7 mouse cellular contexts compared by ENCODE assay signal in the genomic region with DNA sequence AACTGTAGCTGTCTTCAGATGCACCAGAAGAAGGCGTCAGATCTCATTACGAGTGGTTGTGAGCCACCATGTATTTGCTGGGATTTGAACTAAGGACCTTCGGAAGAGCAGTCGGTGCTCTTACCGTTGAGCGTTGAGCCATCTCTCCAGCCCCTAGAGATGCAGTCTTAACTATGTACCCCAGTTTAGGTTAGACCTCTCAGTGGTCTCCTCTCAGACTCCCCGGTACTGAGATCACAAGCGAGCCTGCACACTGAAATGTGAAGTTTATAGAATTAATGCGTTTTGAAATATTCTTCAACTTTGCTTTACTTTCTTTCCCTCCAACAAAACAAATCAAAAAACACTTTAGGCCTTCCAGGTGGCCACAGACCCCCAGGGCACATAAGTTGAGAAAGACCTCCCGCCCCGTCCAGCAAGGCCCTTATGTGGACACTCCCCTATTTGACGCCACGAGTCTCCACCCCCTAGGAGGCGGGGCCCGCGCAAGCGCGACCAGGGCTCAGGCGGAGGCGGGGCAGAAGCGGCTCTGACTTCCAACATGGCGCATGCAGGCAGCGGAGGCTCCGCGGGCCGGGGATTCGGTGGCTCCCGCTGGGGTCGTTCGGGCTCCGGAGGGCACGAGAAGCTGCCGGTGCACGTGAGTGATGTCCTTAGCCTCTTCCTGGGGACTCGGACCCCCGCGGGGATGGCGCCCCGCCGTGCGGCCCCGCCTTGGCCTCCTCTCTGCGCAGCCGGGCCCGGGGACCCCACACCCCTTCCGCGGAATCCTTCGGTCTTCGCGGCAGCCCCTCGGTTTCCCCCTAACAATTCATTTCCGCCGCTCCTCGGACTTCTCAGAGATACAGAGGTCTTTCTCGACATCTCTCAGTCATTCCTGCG. TPM values are rescaled to one million over a fixed set of nuclear protein-coding genes. Genes with fewer than 3 reads are reported as not detected.
A peak's percentile ranks its signal among the peaks of the same experiment; 100 is the strongest.
DNase-seq lines count a peak whose midpoint lies in the region; ATAC-seq and TF ChIP-seq lines count a peak whose summit lies in the region.

A gene (plus strand): TSS at position 517 of the 882 bp plus-strand sequence.

- no peaks in the 10 kb centered on the region for H3K9me3 ChIP-seq in embryonic facial prominence, embryonic 13.5 days
- peaks cover 4% of the 10 kb centered on the region; the same call in 1 of the 2 replicates for H3K9me3 ChIP-seq in limb, embryonic 12.5 days
- H3K9me3 ChIP-seq in midbrain, embryonic 15.5 days = no peaks in the 10 kb centered on the region

- peak; percentile 98 for DNase-seq in adrenal gland, postnatal 36 days
- DNase-seq in heart, adult 18-20 months = peak; percentile 96 to 99
- DNase-seq in kidney, adult 2 months = peak; percentile 97
- DNase-seq in spleen, adult 2 months (ENCODE audit: low read depth in 1 of 2, low spot score in 2 of 2) = peak; percentile 79 to 94

- WGBS in embryonic facial prominence, embryonic 13.5 days = 15% methylated on average over 53 of the region's 56 CpGs
- WGBS in kidney, adult 2 months = 14% methylated on average over 55 of the region's 56 CpGs
- WGBS in limb, embryonic 12.5 days = 14% methylated on average over 56 of the region's 56 CpGs
- 15% methylated on average over 52 of the region's 56 CpGs for WGBS in midbrain, embryonic 15.5 days
- WGBS in spleen, adult 2 months = 15% methylated on average over 56 of the region's 56 CpGs

- peak within 1 kb of the TSS; percentile 96 for H3K4me3 ChIP-seq in embryonic facial prominence, embryonic 13.5 days
- peak within 1 kb of the TSS; percentile 99 for H3K4me3 ChIP-seq in kidney, adult 2 months (ENCODE audit: insufficient read depth, low read depth, low read length)
- H3K4me3 ChIP-seq in limb, embryonic 12.5 days (replicated peaks) = peak within 1 kb of the TSS; percentile 95
- H3K4me3 ChIP-seq in midbrain, embryonic 15.5 days = peak within 1 kb of the TSS; percentile 80
- H3K4me3 ChIP-seq in spleen, adult 2 months (ENCODE audit: extremely low read depth, insufficient read depth, insufficient read length) = peak within 1 kb of the TSS; percentile 96

- no peaks in the 10 kb centered on the region for H3K27me3 ChIP-seq in embryonic facial prominence, embryonic 13.5 days
- no peaks in the 10 kb centered on the region for H3K27me3 ChIP-seq in kidney, adult 2 months (replicated peaks; ENCODE audit: control insufficient read depth, insufficient read depth, low read length)
- H3K27me3 ChIP-seq in limb, embryonic 12.5 days = no peaks in the 10 kb centered on the region
- no peaks in the 10 kb centered on the region for H3K27me3 ChIP-seq in midbrain, embryonic 15.5 days (replicated peaks)
- H3K27me3 ChIP-seq in spleen, adult 2 months (ENCODE audit: control insufficient read depth, insufficient read depth, low read length) = no peaks in the 10 kb centered on the region

- peak within 1 kb of the TSS; percentile 97 for H3K9ac ChIP-seq in embryonic facial prominence, embryonic 13.5 days
- peak within 1 kb of the TSS; percentile 93 for H3K9ac ChIP-seq in limb, embryonic 12.5 days (replicated peaks)
- peak within 1 kb of the TSS; percentile 84 for H3K9ac ChIP-seq in midbrain, embryonic 15.5 days

- H3K27ac ChIP-seq in embryonic facial prominence, embryonic 13.5 days = peak within 1 kb of the TSS; percentile 57; the same call in 1 of the 2 replicates
- H3K27ac ChIP-seq in kidney, adult 2 months (ENCODE audit: insufficient read depth, low read depth, low read length) = peak within 1 kb of the TSS; percentile 53; the same call in 1 of the 2 replicates
- peak within 1 kb of the TSS; percentile 64; the same call in 1 of the 2 replicates for H3K27ac ChIP-seq in limb, embryonic 12.5 days
- peak within 1 kb of the TSS; percentile 67 for H3K27ac ChIP-seq in midbrain, embryonic 15.5 days
- H3K27ac ChIP-seq in spleen, adult 2 months (ENCODE audit: insufficient read depth, low read length) = no peak within 1 kb of the TSS

- peak; percentile 97 for ATAC-seq in embryonic facial prominence, embryonic 13.5 days (ENCODE audit: insufficient number of reproducible peaks, insufficient read depth, low FRiP score, low TSS enrichment, low read depth)
- peak; percentile 96 for ATAC-seq in limb, embryonic 12.5 days (ENCODE audit: insufficient number of reproducible peaks, insufficient read depth, low FRiP score, low TSS enrichment, low read depth)
- peak; percentile 99 for ATAC-seq in midbrain, embryonic 15.5 days (replicated peaks)

- H3K4me2 ChIP-seq in embryonic facial prominence, embryonic 13.5 days = peak within 1 kb of the TSS; percentile 96
- peak within 1 kb of the TSS; percentile 89 for H3K4me2 ChIP-seq in limb, embryonic 12.5 days
- H3K4me2 ChIP-seq in midbrain, embryonic 15.5 days = peak within 1 kb of the TSS; percentile 91

- H3K36me3 ChIP-seq in embryonic facial prominence, embryonic 13.5 days = peaks cover 33% of the 10 kb centered on the region
- H3K36me3 ChIP-seq in kidney, adult 2 months (ENCODE audit: control insufficient read depth, insufficient read depth, low read length) = no peaks in the 10 kb centered on the region
- peaks cover 37% of the 10 kb centered on the region for H3K36me3 ChIP-seq in limb, embryonic 12.5 days
- H3K36me3 ChIP-seq in midbrain, embryonic 15.5 days (replicated peaks) = peaks cover 20% of the 10 kb centered on the region
- peaks cover 23% of the 10 kb centered on the region for H3K36me3 ChIP-seq in spleen, adult 2 months (ENCODE audit: control insufficient read depth, insufficient read depth, low read length)

- TF ChIP-seq POLR2A in kidney, adult 2 months (IDR thresholded peaks at IDR 0.05; ENCODE audit: low read depth, low read length) = no peak
- peak; percentile 85 for TF ChIP-seq POLR2A in spleen, adult 2 months (IDR thresholded peaks at IDR 0.05; ENCODE audit: low read depth, low read length)

- TF ChIP-seq CTCF in kidney, adult 2 months (conservative IDR thresholded peaks at IDR 0.05; ENCODE audit: insufficient read depth, insufficient read length, low read depth, low read length) = no peak
- no peak for TF ChIP-seq CTCF in spleen, adult 2 months (IDR thresholded peaks at IDR 0.05; ENCODE audit: extremely low read depth, insufficient read depth, insufficient read length, insufficient replicate concordance)

- peaks cover 7% of the 10 kb centered on the region for H3K4me1 ChIP-seq in embryonic facial prominence, embryonic 13.5 days
- H3K4me1 ChIP-seq in kidney, adult 2 months (ENCODE audit: control insufficient read depth, insufficient read depth, low read length) = no peaks in the 10 kb centered on the region; the same call in 1 of the 2 replicates
- H3K4me1 ChIP-seq in limb, embryonic 12.5 days (replicated peaks) = peaks cover 11% of the 10 kb centered on the region
- H3K4me1 ChIP-seq in midbrain, embryonic 15.5 days = peaks cover 11% of the 10 kb centered on the region
- H3K4me1 ChIP-seq in spleen, adult 2 months (ENCODE audit: control insufficient read depth, insufficient read depth, insufficient read length) = peaks cover 9% of the 10 kb centered on the region

RNA-seq across cellular contexts. Expression of the gene that starts here (rescaled TPM):
- total RNA-seq in adrenal gland, postnatal 36 days (2021) = 100 to 1,000 TPM; 125 to 263 TPM
- polyA plus RNA-seq in embryonic facial prominence, embryonic 13.5 days (2015; fragmentation: Nextera tagmentation; extraction: Ambion mirVana) = 181 and 193 TPM in 2 replicates
- total RNA-seq in heart, adult 18-20 months (2021) = 10 to 100 TPM; 76.0 to 78.8 TPM
- 141 and 152 TPM in 2 replicates for polyA plus RNA-seq in kidney, adult 2 months (2012; rRNA removed)
- polyA plus RNA-seq in limb, embryonic 12.5 days (2016; fragmentation: Nextera tagmentation; extraction: Ambion mirVana) = 166 and 167 TPM in 2 replicates
- 180 and 185 TPM in 2 replicates for polyA plus RNA-seq in midbrain, embryonic 15.5 days (2015; fragmentation: Nextera tagmentation; extraction: Ambion mirVana)
- 103 and 111 TPM in 2 replicates for polyA plus RNA-seq in spleen, adult 2 months (2012; rRNA removed)
